Mouse (Mus musculus) layer of hippocampus, adult 11-12 months (tissue): ENCODE measurements around the gene Zfp646.
"Not testable (repeated sequence)": the region's sequence is repeated elsewhere in the genome, so short reads cannot be mapped to it uniquely, and the experiment has no call there.

Source experiments
- DNase-seq: peaks from one replicate; pipeline ENCODE4 v3.0.0; 2022; ENCODE audit warnings: low spot score

Gene Zfp646

GRCm38 (mm10) chr7:127876041-127876466, at the start of gene Zfp646:
TSS of gene Zfp646 (plus strand) at chr7:127876221.
- DNase-seq = peak; percentile 68

DNA sequence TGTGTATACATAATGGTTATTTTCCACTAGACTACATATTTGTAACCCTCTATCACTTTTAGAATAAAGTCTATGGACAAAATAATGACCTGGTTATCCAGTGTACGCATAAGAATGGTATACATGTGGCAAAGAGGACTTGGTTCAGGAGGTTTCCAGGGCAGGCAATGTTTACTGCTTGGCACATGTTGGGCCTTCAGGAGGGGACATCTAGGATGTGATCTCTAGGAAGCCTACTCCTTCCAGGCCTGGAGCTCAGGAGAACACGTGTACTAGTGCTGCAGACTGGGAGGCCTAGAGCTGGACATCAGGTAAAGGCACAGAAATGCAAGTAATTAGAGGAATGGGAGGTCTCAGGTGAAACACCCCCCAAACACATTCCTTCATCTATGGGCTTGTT, 40.5 kb upstream of the Zfp646 start:
- no peak for DNase-seq

DNA sequence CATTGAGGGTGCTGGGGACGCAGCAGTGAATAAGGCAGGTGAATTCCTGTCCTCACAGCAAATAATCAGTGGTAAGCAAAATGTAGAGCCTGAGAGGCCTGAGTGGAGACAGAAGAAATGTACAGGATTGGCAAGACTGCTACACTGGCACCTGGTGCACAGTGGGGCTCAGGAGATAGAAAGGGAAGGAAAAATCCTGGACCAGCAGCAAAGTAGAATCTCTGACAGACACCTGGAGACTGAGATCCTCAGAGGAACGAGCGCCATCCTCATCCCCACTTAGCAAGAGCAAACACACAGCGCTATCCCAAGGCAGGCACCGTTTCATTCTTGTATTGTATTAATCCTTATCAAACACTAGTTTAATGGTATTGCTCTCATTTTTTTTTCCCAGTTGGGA, 38.5 kb upstream of the Zfp646 start:
- DNase-seq = no peak

DNA sequence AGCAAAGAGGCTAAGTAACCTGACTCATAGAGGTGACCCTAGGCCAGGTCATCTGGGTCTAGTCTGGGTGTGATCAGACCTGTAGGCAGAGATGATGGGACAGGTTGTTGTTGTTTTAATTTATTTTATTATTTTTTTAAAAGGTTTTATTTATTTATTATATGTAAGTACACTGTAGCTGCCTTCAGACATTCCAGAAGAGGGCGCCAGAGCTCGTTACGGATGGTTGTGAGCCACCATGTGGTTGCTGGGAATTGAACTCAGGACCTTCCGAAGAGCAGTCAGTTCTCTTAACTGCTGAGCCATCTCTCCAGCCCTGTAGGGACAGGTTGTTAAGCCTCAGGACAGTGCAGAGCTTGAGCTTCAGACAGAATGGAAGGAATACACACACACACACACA, 38.1 kb upstream of the Zfp646 start:
- not testable (repeated sequence) for DNase-seq

- not testable (repeated sequence) for DNase-seq
These were observed 36.0 kb upstream of the Zfp646 start for GRCm38 (mm10) chr7:127840031-127840430.

DNA sequence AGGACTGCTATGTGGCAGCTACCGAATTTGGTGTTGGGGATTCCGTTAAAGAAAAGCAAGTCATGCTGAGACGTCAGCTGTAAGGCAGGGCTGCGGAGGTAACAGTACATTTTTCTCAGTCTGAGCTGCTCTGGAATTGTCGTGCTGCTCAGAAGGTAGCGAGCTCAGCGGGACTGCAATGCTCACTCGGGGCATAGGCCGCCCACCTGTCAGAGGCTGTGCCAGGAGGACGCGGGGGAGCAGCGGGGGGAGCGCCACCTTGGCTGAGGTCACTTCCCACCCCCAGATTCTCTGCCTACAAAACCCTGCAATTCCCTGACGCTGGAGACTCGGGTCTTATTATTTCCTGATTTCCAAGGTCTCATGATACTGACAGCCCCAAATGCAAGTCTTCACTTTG, 35.1 kb upstream of the Zfp646 start:
- DNase-seq = no peak

- DNase-seq = peak; percentile 97
These were observed 34.6 kb upstream of the Zfp646 start for GRCm38 (mm10) chr7:127841340-127842000.

DNA sequence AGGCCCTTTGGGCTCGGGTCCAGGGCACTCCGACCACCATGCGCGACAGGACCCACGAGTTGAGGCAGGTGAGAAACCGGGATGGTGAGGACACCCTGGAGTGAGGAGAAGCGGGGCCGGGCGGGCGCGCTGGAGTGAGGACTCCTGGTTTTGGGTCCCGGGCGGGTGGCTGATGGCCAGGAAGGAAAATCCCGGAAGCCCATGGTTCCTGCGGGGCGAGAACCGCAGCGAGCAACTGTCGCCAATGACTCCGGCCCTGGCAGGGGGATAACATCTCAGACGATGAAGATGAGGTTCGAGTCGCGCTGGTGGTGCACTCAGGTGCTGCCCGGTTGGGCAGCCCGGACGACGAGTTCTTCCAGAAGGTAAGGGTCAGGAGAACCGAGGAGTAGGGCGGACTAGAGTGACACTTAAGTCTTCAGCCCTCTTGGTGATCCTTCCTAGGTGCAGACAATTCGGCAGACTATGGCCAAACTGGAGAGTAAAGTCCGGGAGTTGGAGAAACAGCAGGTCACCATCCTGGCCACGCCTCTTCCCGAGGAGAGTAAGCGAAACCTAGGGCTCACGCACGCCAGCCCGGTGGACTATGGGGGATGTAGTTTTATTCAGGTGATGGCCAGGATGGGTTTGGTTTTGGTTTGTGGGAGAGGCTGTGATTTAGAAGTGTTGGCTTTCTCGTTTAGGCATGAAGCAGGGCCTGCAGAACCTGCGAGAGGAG, 33.9 kb upstream of the Zfp646 start:
- DNase-seq = peak; percentile 80

- DNase-seq = no peak
These were observed 25.8 kb upstream of the Zfp646 start for GRCm38 (mm10) chr7:127849973-127850875.

GRCm38 (mm10) chr7:127850906-127851305, 25.1 kb upstream of the Zfp646 start:
- DNase-seq = no peak

- no peak for DNase-seq
These were observed 17.8 kb upstream of the Zfp646 start for GRCm38 (mm10) chr7:127858258-127858657.

GRCm38 (mm10) chr7:127866434-127866833, 9.6 kb upstream of the Zfp646 start:
- DNase-seq = no peak

DNA sequence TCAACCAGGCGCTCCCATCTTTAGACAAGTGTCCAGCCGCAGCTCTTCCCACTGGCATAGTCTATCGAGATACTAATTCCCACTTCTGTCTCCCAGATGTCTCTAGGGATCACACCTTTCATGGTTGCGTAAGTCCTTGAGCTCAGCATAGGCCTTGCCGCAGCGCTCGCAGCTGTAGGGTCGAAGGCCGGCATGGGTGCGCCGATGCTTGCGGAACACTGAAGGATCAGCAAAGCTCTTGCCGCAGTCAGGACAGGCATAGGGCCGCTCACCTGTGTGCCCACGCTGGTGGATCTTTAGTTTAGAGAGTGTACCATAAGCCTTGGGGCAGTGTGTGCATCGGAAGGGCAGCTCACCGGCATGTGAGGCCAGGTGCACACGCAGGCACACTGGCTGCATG, 8.4 kb upstream of the Zfp646 start:
- DNase-seq = no peak

DNA sequence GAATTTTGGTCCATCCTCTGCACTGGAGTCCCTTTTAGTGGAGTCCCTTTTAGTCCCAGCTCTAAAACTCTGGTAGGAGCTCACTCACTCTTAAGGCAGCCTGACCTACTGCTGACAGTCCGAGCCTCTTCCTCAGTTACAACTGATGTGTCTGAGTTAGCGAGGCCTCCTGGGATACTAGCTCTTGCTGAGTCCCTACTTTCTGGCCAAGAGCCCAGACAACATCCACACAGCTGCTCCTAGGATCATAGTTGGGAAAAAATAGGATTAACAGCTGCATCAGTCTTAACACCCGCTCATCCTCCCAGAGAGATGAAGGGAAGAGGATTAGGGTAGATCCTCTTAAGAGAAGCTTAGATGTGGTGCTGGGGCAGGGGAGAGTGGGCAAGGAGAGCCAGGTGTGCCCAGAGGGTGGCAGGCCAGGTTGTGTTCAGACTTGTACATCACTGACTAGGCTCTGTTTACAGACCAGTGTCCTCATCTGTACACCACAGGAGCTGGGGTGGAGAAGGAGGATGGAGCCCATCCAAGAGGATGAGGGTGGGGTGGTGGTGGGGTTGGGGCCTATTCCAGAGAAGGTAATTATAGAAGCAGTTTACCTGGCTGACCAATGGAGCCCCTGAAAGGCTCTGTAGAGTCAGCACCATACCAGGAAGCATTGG, 6.7 kb upstream of the Zfp646 start:
- no peak for DNase-seq

GRCm38 (mm10) chr7:127870136-127870821, 5.7 kb upstream of the Zfp646 start:
- DNase-seq = no peak

DNA sequence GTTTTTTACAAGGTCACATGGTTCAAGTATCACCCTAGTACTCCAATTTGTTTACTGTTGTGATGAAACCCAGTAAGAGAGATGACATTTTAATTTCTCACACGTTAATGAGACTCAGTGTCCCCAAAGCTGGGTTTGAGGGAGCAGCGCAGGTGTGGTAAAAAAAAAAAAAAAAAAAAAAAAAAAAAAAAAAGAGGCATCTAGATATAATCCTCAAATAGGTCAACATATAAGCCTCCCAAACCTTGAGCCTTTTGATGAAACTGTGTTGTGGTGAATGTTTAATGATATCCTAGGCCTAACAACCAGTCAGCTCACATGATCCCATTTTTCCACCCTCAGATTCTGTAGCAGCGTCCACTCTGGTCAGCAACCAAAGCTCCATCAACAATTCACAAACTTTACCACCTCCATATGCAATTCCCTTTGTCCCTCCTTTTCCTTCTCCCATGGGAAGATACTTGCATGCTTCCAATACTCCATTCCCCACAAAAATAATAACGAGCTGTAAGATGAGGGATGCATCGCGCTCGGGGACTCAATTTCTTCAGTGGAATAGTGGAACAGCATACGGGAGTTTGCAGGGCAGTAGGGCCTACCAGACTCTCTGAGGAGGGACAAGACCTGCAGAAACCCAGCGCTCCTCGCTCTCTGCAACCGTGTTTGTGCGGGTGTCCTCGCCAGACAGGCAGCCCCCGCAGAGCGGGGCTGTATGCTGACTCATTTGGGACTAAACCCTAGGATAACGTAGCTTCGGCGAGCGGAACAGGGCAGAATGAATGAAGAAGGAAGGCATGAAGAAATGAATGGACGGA, 1.0 kb upstream of the Zfp646 start:
- no peak for DNase-seq

- peak; percentile 93 for DNase-seq
These were observed 407 bp upstream of the Zfp646 start for GRCm38 (mm10) chr7:127875627-127876001.

DNA sequence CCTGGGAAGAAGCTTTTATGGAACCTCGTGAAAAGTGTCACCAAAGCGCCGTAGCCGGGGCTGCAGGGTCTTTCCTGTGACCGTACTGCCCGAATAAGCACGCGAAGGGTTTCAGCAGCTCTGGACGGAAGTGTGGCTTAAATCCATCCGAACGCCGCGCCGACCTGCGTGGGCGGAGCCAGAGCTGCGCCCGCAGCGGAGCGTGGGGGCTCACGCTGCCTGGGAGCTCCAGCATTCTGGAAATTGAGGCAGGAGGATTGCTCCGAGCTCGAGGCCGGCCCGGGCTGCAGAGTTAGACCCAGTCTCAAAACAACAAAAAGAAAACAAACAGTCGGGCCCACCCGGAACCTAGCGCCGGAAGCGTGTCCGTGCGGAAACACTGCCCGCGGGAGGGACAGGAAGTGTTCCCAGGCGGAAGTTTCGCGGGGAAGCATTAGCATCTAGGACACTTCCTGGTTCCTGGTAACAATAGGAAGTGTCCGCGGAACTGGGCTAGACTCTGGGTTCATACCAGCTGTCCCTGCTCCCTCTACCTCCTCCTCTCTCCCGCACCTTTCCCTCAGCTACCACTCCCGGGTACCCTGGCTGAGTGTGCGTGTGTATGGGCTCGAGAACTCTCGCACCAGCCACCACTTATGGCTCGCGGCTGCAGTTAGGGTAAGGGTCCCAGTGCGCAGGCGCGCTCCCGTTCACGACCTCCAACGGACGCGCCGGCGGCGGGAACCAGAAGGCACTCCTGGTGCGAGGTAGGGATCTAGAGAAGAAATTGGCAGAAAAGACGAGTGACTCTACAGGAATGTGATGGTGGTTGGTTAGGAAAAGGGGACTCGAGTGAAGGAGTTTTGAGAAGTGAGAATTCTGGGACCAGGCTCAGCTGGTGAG, 687 bp downstream of the Zfp646 start, which contains the start of gene Zfp668:
Zfp668 (minus strand) TSS at position 362 of the 882 bp plus-strand sequence.
- peak; percentile 93 for DNase-seq

- DNase-seq = no peak
These were observed 3.3 kb downstream of the Zfp646 start for GRCm38 (mm10) chr7:127879301-127879700.

GRCm38 (mm10) chr7:127880431-127880830, 4.4 kb downstream of the Zfp646 start:
- no peak for DNase-seq
